Mouse (Mus musculus) CH12.LX (cell line): ENCODE data around the gene Tulp4. TPM values are rescaled to one million over a fixed set of nuclear protein-coding genes. Genes with fewer than 3 reads are reported as not detected.
"Not testable (repeated sequence)": the region's sequence is repeated elsewhere in the genome, so short reads cannot be mapped to it uniquely, and the experiment has no call there.

Source experiments
- DNase-seq: peaks from one replicate; pipeline ENCODE4 v3.0.0-alpha.2; 2013; ENCODE audit errors: extremely low read depth
- H3K27ac ChIP-seq: 2 replicates; pipeline ENCODE4 v1.5.1; 2012; ENCODE audit warnings: low read depth, mild to moderate bottlenecking, control low read depth, moderate library complexity; ENCODE audit not compliant: insufficient read depth
- H3K27me3 ChIP-seq: replicated peaks from 2 replicates; pipeline ENCODE3; 2012; ENCODE audit warnings: inconsistent platforms
- H3K36me3 ChIP-seq, 2 experiments: replicated peaks in 1 of 2; 2 replicates each; pipeline versions ENCODE3 to v1.6.1; 2012; ENCODE audit warnings: inconsistent platforms in 1 of 2, low read length in 1 of 2, mild to moderate bottlenecking in 1 of 2, mixed read lengths in 1 of 2, moderate library complexity in 1 of 2; ENCODE audit not compliant: control insufficient read depth in 1 of 2, insufficient read depth in 1 of 2
- H3K4me1 ChIP-seq, 2 experiments: 2 replicates each; pipeline ENCODE4 v1.6.1; 2012; ENCODE audit warnings: inconsistent platforms in 1 of 2, moderate library complexity in 1 of 2; ENCODE audit not compliant: insufficient read depth in 2 of 2, control insufficient read depth in 1 of 2
- H3K4me2 ChIP-seq: 2 replicates; pipeline ENCODE4 v1.6.1; 2012; ENCODE audit warnings: low read depth, mild to moderate bottlenecking, control low read depth; ENCODE audit not compliant: poor library complexity, insufficient read depth, severe bottlenecking
- H3K4me3 ChIP-seq, 3 experiments: fragments of 150-350 bp in 1 of 3; sonication (generic) in 1 of 3; replicated peaks in 1 of 3; 2 replicates each; pipeline versions ENCODE3 to v1.5.1; 2011 to 2012; ENCODE audit warnings: low read depth in 2 of 3, low read length in 2 of 3, mild to moderate bottlenecking in 2 of 3, moderate library complexity in 2 of 3, control low read depth in 1 of 3, improper control_type of control experiment in 1 of 3, inconsistent platforms in 1 of 3, mixed read lengths in 1 of 3; ENCODE audit not compliant: poor library complexity in 1 of 3
- H3K79me2 ChIP-seq: replicated peaks from 2 replicates; pipeline ENCODE4 v1.6.1; 2012; ENCODE audit warnings: mild to moderate bottlenecking, moderate library complexity; ENCODE audit not compliant: control insufficient read depth, poor library complexity, insufficient read depth, severe bottlenecking; ENCODE audit errors: extremely low read depth
- H3K9ac ChIP-seq: 2 replicates; pipeline ENCODE4 v1.6.1; 2012; ENCODE audit warnings: low read depth, mild to moderate bottlenecking, control low read depth, moderate library complexity; ENCODE audit not compliant: insufficient read depth
- H3K9me3 ChIP-seq: replicated peaks from 2 replicates; pipeline ENCODE3; 2012; ENCODE audit warnings: low read length, inconsistent platforms, mixed read lengths
- dilution Hi-C: fragments of 300-500 bp; cut with MboI; formaldehyde crosslinking; loops from 2 replicates; pipeline ENCODE4 v1.14.3; 2020; ENCODE audit warnings: low sequenced_read_pairs; ENCODE audit not compliant: extremely low pct_unique_long_range_greater_than_20kb, extremely low pct_ligation_motif_present
- in situ Hi-C: fragments of 300-500 bp; cut with MboI; formaldehyde crosslinking; loops from 3 replicates; pipeline ENCODE4 v1.14.3; 2019; ENCODE audit warnings: low sequenced_read_pairs, low pct_ligation_motif_present, low pct_unique_long_range_greater_than_20kb, mixed read lengths
- polyA plus RNA-seq: library from polyadenylated mRNA; unstranded; fragments of >175 nt; gene quantifications from 2 replicates; pipeline ENCODE4 v1.2.1, GENCODE M21; 2012; ENCODE audit warnings: low read depth; ENCODE audit not compliant: insufficient read length
- total RNA-seq, 2 experiments: library from RNA; depleted of rRNA; stranded (reverse); fragments of 300-350 nt in 1 of 2; fragments of >200 nt in 1 of 2; gene quantifications; 2 replicates each; pipeline ENCODE4 v1.2.3; 2012 to 2014

Tulp4 gene
- total and polyA plus RNA-seq, 3 experiments: 7.8 to 50.7 (median 33.6) TPM

DNA sequence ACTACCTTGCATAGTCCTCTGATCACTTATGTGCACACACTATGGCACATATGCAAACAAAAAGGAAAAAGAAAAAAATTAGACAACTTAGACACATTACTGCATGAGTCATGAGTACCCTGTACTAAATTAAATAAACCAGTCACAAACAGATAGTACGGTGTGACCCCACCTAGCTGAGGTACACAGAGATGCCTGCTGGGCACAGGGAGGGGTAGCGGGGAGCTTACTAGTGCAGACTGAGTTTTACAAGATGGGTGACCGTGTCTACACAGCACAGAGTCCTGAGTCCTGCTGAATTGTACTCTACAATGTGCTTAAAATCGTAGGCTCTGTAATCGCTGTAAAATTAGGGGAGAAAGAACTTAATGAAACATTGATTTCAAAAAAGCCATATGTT, 179.9 kb downstream of the Tulp4 start:
- H3K9ac ChIP-seq, H3K9me3 ChIP-seq, H3K4me3 ChIP-seq, dilution Hi-C loops, in situ Hi-C loops, H3K36me3 ChIP-seq, H3K4me2 ChIP-seq, H3K27ac ChIP-seq, H3K4me1 ChIP-seq, DNase-seq, H3K27me3 ChIP-seq, H3K79me2 ChIP-seq: not testable (repeated sequence)

- H3K9me3 ChIP-seq, H3K27ac ChIP-seq, in situ Hi-C loops: not testable (repeated sequence)
These were observed 182.8 kb downstream of the Tulp4 start for GRCm38 (mm10) chr17:6289045-6289444.

DNA sequence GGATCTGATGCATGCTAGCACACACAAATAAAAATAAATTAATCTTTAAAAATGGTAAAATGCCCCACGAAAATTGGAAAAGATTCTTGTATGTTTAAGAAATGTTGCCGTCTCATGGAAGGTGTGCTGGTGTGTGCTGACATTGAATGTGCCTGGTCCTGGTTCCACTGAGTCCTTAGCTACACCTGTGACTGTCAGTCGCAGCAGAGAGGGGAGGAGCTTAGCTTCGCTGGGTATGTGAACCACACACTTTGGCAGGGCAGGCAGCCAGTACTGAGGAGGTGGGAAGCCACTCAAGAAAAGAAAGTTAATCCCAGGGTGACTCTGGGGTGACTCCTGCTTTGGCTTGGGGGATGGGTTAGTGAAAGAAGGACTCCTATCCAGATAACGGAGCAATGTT, 187.6 kb downstream of the Tulp4 start:
- H3K9ac ChIP-seq, H3K4me2 ChIP-seq, H3K36me3 ChIP-seq, in situ Hi-C loops, dilution Hi-C loops, H3K4me3 ChIP-seq, H3K79me2 ChIP-seq, DNase-seq, H3K27ac ChIP-seq, H3K27me3 ChIP-seq, H3K4me1 ChIP-seq, H3K9me3 ChIP-seq: not testable (repeated sequence)

More at GRCm38 (mm10) chr17:6289045-6289444, 182.8 kb downstream of the Tulp4 start:
- dilution Hi-C loops, H3K79me2 ChIP-seq, DNase-seq, H3K4me1 ChIP-seq, H3K4me2 ChIP-seq, H3K9ac ChIP-seq, H3K36me3 ChIP-seq, H3K4me3 ChIP-seq, H3K27me3 ChIP-seq: not testable (repeated sequence)

DNA sequence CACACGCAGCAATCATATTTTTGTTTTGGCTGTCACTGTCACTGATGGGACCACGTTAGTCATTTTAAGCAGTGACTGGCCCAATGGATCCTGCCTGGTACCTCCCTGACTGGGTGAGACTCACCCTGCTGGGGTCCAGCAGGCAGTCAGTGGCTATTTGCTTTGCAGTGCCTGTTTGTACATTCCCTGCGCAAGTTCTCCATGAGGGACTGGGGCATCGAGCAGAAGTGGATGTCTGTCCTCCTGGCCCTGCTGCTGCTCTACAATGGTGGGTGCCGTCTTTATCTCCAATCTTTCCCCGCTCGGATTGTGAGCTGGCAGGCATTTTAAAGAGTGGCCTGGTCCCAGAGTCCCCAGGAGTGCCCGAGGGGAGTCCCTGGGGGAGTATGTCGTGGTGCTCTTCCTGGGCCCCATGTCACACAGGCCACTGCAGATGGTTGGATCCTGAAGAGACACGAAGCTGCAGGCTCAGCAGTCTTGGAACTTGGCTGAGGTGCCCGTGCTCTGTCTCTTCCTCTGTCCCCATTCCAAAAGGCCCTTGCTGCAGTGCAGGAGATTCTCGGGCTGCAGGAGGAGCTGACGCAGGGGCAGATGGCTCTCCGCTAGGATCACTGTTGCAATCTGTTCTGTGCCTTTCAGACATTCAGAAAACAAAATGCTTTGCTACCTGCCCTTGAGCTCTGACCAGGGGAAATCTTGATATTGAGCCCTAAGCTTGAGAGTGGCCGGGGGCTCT, 191.0 kb downstream of the Tulp4 start:
- DNase-seq, H3K4me3 ChIP-seq, H3K9ac ChIP-seq, in situ Hi-C loops, H3K4me1 ChIP-seq, H3K79me2 ChIP-seq, H3K36me3 ChIP-seq, H3K27ac ChIP-seq, H3K27me3 ChIP-seq, H3K9me3 ChIP-seq, dilution Hi-C loops, H3K4me2 ChIP-seq: not testable (repeated sequence)

DNA sequence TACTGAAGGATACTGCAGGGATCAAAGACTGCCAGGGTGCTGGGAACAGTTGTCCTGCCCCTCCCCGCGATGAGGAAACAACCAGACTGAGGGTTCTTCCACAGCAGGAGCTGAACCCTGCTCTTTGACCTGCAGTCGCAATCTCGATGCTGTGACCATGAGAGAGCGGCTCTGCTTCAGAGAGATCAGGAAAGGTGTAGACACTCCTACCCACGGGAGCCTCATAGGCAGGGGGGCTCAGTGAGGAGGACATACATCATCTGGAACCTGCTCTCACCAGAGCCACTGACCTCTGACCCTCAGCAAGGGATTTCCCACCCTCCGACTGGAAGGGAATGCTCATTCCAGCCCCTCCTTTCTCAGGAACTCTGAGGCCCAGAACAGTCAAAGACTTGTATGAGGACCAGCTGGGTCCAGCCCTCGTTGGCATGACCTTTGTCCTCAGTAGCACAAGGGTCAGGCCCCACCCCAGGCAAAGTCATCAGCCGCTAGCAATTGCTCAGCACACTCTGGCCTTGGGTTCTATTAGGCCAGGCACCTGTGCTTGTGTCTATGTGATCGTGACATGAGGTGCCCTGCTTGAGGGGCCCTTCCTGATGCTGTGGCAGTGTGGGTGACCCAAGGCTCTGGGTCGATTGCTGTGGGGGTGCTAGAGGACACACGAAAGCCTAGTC, 194.1 kb downstream of the Tulp4 start:
- H3K4me1 ChIP-seq, H3K36me3 ChIP-seq, in situ Hi-C loops, DNase-seq, H3K4me3 ChIP-seq, H3K27me3 ChIP-seq, H3K4me2 ChIP-seq, dilution Hi-C loops, H3K79me2 ChIP-seq, H3K9me3 ChIP-seq, H3K27ac ChIP-seq, H3K9ac ChIP-seq: not testable (repeated sequence)
